Mouse (Mus musculus) kidney, adult 18-20 months (tissue): Measurements from ENCODE around the gene Pkd1l1.
A peak's percentile ranks its signal among the peaks of the same experiment; 100 is the strongest.

Experiments used
- DNase-seq: peaks from one replicate; pipeline ENCODE4 v3.0.0; 2021

The Pkd1l1 gene

DNA sequence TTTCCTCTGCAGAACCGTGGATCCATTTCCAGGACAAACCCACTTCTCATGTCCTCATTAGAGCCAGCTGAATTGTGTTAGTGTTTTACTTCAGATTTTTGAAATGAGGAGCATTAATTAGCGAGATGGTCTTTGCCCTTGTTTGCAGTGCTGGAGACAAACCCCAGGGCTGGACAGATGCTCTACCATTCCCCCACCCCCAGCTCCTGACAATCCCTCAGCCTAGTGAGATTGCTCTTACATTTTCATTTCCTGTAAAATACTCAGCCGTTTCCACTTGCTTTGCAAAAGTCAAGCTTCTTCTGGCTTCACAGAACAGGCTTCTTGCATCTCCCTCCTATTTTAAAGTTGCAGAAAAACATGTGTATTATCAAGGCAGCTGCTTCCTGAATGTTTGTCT is 155.7 kb downstream of the Pkd1l1 start:
- no peak for DNase-seq

- peak; percentile 34 for DNase-seq
These were observed 158.8 kb downstream of the Pkd1l1 start for GRCm38 (mm10) chr11:8814097-8814790.

DNA sequence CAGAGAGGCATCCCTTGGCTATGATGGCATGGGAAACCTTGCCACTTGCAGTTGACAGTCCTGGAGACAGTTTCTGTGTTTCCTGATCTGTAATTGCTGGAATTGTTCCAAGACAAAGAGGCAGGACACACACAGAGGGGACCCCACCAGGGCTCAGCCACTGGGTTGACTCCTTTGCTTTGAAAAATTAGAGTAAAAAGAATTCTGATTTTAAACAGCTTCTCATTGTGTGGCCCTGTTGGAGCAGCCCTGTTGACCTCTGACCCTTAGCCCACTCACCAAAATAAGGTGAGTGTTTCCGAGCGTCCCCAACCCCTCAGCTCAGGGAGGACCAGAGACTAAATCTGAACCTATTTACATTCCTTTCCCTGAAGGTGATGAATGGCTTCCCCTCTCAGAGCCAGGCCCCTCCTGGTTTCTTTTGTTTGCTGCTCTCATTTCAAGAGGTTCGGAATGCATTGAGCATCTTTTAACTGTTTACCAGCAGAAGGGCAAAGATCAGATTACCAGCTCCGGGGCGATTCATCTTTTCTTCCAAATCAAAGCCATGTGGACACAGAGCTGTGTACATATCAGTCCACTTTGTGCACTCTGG is 161.5 kb downstream of the Pkd1l1 start:
- DNase-seq: no peak

DNA sequence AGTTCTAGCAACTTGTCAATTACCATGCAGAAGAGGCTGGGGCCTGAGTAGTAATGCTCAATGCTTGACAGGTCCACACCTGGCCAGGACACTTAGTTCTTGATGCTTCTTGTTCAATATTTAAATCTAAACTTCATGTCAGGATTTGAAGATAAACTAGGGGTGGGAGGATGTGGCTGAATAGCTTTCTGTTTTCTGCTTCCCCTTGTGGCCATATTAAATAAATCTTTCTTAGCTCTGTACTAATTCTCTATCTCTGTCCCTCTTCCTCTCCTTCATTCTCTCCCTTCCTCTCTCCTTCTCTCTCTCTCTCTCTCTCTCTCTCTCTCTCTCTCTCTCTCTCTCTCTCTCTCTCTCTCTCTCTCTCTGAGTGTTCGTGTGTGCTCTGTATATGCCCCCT is 163.4 kb downstream of the Pkd1l1 start:
- DNase-seq: no peak

GRCm38 (mm10) chr11:8807009-8807408 is 166.1 kb downstream of the Pkd1l1 start:
- DNase-seq: no peak

DNA sequence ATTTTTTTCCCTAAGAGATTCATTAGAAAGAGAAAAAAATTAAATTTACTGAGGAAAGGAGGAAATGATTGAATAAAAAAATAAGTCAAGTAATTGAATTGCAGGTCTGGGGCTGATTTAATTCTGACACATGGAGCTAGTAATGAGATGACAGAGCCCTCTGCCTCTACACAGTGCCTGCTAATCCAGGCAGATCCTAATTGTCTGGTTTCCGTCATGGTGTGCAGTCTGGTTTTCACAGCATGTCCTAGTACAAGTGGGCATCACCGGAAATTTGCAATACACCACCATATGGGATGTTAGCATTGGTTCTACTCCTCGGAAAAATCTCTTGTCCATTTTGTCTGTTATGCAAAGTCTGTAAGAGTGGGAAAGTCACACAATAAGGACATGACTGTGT is 168.9 kb downstream of the Pkd1l1 start:
- DNase-seq: no peak

GRCm38 (mm10) chr11:8797486-8797885 is 175.6 kb downstream of the Pkd1l1 start:
- DNase-seq: no peak

GRCm38 (mm10) chr11:8795031-8795430 is 178.0 kb downstream of the Pkd1l1 start:
- no peak for DNase-seq

GRCm38 (mm10) chr11:8792146-8792545 is 180.9 kb downstream of the Pkd1l1 start:
- DNase-seq: no peak

GRCm38 (mm10) chr11:8789186-8789585 is 183.9 kb downstream of the Pkd1l1 start:
- DNase-seq: no peak

DNA sequence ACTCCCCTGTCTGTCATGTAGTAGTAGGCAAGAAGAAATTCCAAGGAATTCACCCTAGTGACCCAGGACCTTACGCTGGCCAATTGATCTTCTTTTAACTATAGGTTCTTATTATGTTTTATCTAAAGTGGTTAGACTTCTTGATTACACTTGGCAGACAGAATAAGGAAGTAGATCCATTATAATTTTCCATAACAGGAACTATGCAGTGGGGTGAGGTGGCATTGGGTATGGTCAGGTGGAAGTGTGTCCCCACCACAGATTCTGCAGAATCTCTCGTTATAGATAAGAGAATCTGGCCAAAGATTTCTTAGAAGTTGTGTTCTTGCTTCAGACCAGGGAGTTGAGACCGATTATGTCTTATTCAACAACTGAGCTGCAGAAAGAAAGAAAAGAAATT is 185.5 kb downstream of the Pkd1l1 start:
- no peak for DNase-seq

DNA sequence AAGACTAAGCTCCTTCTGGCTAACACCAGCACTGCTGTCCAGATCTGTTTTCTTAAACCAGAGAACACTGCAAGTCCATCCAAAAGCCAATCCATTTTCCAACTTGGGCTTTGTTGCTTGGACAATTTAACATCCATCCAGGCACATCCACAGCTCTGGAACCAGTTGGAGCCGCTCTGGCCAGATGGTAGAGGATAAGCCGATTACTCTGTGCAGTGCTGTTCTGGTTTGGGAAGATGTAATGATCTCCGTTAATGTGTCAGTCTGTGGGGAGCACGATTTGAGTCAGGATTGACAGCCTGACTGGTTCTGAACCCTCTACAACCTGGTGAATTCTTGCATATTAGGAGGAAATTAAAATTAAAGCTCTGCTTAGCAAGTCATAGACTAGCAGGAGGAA is 188.7 kb downstream of the Pkd1l1 start:
- no peak for DNase-seq

DNA sequence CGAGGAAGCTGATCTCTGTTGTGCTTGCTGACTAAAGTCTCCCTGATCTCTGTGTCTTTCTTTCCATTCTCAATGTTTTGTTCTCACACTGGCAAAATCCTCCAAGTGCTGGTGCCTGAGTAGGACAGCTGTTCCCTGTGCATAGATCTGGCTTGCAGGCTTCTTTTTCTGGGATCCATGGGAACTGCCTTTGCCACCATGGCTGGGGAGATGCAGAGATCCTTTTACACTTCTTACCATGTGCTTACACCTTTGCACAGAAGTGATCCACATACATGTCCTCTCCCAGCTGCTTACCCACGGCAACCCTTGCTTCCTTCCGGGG is 191.0 kb downstream of the Pkd1l1 start:
- DNase-seq: no peak

DNA sequence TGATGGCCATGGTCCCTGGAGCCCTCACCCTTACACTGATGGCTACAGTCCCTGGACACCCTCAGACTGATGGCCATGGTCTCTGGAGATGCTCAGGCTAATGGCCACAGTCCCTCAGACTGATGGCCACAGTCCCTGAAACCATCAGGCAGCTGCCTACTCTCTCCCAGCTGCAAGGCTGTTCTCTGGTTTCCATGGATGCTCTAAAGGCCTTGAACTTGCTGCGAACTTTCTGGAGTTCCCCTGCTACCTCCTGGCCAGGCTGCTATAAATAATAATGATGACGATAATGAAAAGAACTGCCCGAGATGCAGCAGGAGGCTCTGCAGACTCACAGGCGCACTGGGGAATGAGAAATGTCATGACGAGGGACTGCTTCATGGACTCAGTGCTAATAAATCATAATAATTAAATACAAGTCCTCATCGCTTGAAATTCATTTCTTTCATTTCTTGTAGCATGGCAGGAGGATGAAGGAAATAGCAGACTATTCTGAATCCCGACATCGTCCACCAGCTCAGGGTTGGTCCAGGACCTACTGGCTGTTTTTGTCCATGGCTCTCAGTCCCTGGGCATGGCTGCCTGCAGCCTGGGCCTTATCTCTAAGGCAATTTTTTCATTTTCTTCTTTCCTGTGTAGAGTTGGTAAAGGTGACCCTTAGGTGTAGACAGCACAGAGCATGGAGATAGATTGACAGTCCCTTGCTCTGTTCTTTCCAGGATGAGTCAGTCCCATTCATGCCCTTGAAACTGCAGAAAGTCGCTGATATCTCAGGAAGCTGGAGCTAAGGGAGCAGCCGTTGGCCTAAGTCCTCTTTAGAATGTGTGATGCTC is 191.5 kb downstream of the Pkd1l1 start:
- DNase-seq: no peak

DNA sequence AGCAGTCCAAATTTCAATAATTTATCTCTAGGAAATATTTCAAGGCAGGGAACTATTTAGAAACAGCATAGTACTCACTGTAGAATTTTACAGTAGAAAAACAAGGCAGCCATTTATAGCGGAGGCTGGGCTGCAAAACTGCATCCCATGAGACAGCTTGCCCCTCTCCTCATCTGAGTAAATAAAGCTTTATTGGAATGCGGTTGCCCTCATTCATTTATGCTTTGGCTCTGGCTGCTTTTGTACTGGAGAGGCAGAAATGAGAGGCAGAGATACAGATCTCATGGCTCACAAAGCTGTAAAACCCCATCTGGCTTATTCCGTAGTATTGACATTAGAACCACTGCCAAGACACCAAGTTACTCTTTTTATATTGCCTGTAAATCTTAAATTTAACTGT is 193.6 kb downstream of the Pkd1l1 start:
- no peak for DNase-seq
